Mouse (Mus musculus) bone marrow, adult 2 months (tissue): ENCODE results near the gene Foxi1.

Experiments used
- CTCF ChIP-seq: fragments of 200-500 bp; IDR thresholded peaks from 2 replicates; pipeline ENCODE4 v1.5.1; 2011; ENCODE audit warnings: low read length, control low read depth; ENCODE audit not compliant: control insufficient read depth, insufficient read depth
- POLR2A ChIP-seq: fragments of 200-500 bp; IDR thresholded peaks from 2 replicates; pipeline ENCODE4 v1.6.1; 2011; ENCODE audit warnings: low read depth, mild to moderate bottlenecking, control low read depth, low read length, borderline replicate concordance; ENCODE audit not compliant: control insufficient read depth

- TF ChIP-seq POLR2A (no peak), CTCF (no peak)
Measured at GRCm38 (mm10) chr11:34242979-34243378, 35.1 kb upstream of the Foxi1 start.
